Mouse (Mus musculus): ENCODE results near the gene Gm20458. TPM values are rescaled to one million over a fixed set of nuclear protein-coding genes. Genes with fewer than 3 reads are reported as not detected.

Gm20458 gene
- total and polyA plus RNA-seq, 2 experiments: 0.46 to 14.2 TPM

DNA sequence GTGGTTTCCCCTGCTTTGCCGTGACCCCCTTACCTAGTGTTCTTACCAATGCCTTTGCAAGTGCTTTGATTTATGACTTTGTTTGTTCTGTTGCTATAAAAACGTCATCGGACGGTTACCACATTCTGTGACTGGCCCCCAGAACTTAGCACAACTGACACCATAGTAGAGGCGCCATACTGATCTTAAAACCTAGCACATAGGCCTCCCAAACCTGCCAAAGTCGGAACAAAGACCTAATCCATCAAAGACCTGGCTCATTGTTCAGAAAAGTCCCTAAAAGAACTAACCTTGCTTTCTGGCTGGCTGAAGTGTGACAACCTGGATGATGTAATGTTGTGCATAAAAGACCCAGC is 58.4 kb downstream of the Gm20458 start:
- WGBS: 83% methylated on average over 6 of the region's 6 CpGs
- no peaks in the 10 kb centered on the region for H3K27me3 ChIP-seq (ENCODE audit: control insufficient read depth, insufficient read depth, low read length)
- H3K9ac ChIP-seq (ENCODE audit: low read depth, low read length): no peak overlapping the region

DNA sequence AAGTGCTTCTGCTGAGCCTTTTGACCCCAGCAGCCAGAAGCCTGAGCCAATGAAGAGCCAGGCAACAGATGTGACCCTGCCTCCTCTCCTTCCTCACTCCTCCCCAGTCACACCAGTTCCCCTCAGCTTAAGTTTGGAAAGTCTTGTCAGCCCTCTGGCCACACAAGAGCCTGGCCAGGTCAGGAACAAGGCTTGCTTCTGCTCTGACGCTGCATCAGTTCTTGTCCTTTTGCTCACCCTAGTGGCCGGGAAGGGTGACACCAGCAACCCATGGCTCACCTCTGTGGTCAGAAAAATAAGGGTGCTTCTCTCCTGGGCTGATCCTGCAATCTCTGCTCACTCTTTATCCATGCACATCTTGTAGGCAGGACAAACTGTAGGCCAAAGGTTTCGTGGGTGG is 60.0 kb downstream of the Gm20458 start:
- 3% methylated on average over 3 of the region's 3 CpGs for WGBS
- Histone ChIP-seq H3K79me2 (ENCODE audit: control insufficient read depth, insufficient read depth, low read length) (no peaks in the 10 kb centered on the region), H3K9ac (ENCODE audit: low read depth, low read length) (no peak overlapping the region), H3K4me3 (ENCODE audit: insufficient read depth, low read depth, low read length) (no peak overlapping the region), H3K36me3 (ENCODE audit: control insufficient read depth, insufficient read depth, low read length) (no peaks in the 10 kb centered on the region), H3K27me3 (ENCODE audit: control insufficient read depth, insufficient read depth, low read length) (no peaks in the 10 kb centered on the region), H3K27ac (replicated peaks; ENCODE audit: insufficient read depth, low read depth, low read length) (no peak overlapping the region), H3K4me1 (ENCODE audit: control insufficient read depth, insufficient read depth, low read length) (no peaks in the 10 kb centered on the region)
- peak; percentile 94 for TF ChIP-seq CTCF (IDR thresholded peaks at IDR 0.05; ENCODE audit: low read depth, low read length)
- TF ChIP-seq POLR2A (IDR thresholded peaks at IDR 0.05; ENCODE audit: extremely low read depth, insufficient read depth, low read length): no peak
- DNase-seq (ENCODE audit: extremely low read depth, low read depth, low spot score): peak; percentile 67

More for the DNA sequence above, 58.4 kb downstream of the Gm20458 start:
- H3K27ac ChIP-seq (replicated peaks; ENCODE audit: insufficient read depth, low read depth, low read length): no peak overlapping the region
- no peak for DNase-seq (ENCODE audit: extremely low read depth, low read depth, low spot score)
- H3K36me3 ChIP-seq (ENCODE audit: control insufficient read depth, insufficient read depth, low read length): no peaks in the 10 kb centered on the region
- TF ChIP-seq POLR2A (IDR thresholded peaks at IDR 0.05; ENCODE audit: extremely low read depth, insufficient read depth, low read length) (no peak), CTCF (IDR thresholded peaks at IDR 0.05; ENCODE audit: low read depth, low read length) (no peak)
- no peaks in the 10 kb centered on the region for H3K4me1 ChIP-seq (ENCODE audit: control insufficient read depth, insufficient read depth, low read length)
- no peak overlapping the region for H3K4me3 ChIP-seq (ENCODE audit: insufficient read depth, low read depth, low read length)
- no peaks in the 10 kb centered on the region for H3K79me2 ChIP-seq (ENCODE audit: control insufficient read depth, insufficient read depth, low read length)

DNA sequence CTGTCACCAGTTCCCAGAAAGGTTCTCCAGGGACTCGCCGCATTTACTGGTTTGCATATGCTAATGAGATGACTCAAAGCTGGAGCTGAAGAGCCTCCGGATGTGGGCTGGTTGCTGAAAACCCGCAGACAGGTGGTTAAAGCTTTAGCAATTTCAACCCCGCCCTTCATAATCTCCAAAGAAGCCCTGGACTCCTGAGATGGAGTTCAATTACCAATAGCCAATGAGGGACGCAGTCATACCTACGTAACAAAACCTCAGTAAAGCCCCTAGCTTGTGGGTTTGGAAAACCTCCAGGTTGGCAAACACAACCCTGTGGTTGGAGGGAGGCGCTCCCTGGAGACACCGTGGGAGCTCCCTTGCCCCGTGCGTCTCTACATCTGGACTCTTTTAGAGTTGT is 61.1 kb downstream of the Gm20458 start:
- Histone ChIP-seq H3K27me3 (ENCODE audit: control insufficient read depth, insufficient read depth, low read length) (no peaks in the 10 kb centered on the region), H3K79me2 (ENCODE audit: control insufficient read depth, insufficient read depth, low read length) (no peaks in the 10 kb centered on the region), H3K27ac (replicated peaks; ENCODE audit: insufficient read depth, low read depth, low read length) (no peak overlapping the region), H3K4me1 (ENCODE audit: control insufficient read depth, insufficient read depth, low read length) (no peaks in the 10 kb centered on the region), H3K4me3 (ENCODE audit: insufficient read depth, low read depth, low read length) (no peak overlapping the region), H3K9ac (ENCODE audit: low read depth, low read length) (no peak overlapping the region), H3K36me3 (ENCODE audit: control insufficient read depth, insufficient read depth, low read length) (no peaks in the 10 kb centered on the region)
- DNase-seq (ENCODE audit: extremely low read depth, low read depth, low spot score): no peak
- TF ChIP-seq CTCF (IDR thresholded peaks at IDR 0.05; ENCODE audit: low read depth, low read length) (no peak), POLR2A (IDR thresholded peaks at IDR 0.05; ENCODE audit: extremely low read depth, insufficient read depth, low read length) (no peak)
- WGBS: 10% methylated on average over 11 of the region's 11 CpGs

DNA sequence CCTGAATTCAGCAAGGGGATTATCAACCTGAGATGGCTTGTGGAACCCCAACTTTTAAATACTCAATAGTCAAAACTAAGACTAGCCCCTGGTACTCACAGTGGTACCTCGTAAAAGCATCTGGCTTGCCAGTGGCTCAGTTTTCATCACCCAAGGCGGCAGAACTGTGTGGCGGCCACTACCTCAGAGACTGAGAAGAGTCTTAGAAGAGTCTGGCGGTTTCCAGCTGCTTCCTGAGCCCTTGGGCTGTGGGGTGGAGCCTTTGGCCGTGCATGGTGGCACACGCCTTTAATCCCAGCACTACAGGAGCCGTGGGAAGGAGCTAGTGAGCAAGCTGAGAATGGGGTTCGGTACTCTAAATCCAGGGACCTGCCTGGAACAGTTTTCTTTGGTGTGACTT is 61.5 kb downstream of the Gm20458 start:
- H3K9ac ChIP-seq (ENCODE audit: low read depth, low read length): no peak overlapping the region
- TF ChIP-seq CTCF (IDR thresholded peaks at IDR 0.05; ENCODE audit: low read depth, low read length) (no peak), POLR2A (IDR thresholded peaks at IDR 0.05; ENCODE audit: extremely low read depth, insufficient read depth, low read length) (no peak)
- no peak for DNase-seq (ENCODE audit: extremely low read depth, low read depth, low spot score)
- H3K27ac ChIP-seq (replicated peaks; ENCODE audit: insufficient read depth, low read depth, low read length): no peak overlapping the region
- H3K27me3 ChIP-seq (ENCODE audit: control insufficient read depth, insufficient read depth, low read length): no peaks in the 10 kb centered on the region
- no peaks in the 10 kb centered on the region for H3K4me1 ChIP-seq (ENCODE audit: control insufficient read depth, insufficient read depth, low read length)
- no peaks in the 10 kb centered on the region for H3K79me2 ChIP-seq (ENCODE audit: control insufficient read depth, insufficient read depth, low read length)
- H3K36me3 ChIP-seq (ENCODE audit: control insufficient read depth, insufficient read depth, low read length): no peaks in the 10 kb centered on the region
- H3K4me3 ChIP-seq (ENCODE audit: insufficient read depth, low read depth, low read length): no peak overlapping the region
- 42% methylated on average over 8 of the region's 8 CpGs for WGBS

DNA sequence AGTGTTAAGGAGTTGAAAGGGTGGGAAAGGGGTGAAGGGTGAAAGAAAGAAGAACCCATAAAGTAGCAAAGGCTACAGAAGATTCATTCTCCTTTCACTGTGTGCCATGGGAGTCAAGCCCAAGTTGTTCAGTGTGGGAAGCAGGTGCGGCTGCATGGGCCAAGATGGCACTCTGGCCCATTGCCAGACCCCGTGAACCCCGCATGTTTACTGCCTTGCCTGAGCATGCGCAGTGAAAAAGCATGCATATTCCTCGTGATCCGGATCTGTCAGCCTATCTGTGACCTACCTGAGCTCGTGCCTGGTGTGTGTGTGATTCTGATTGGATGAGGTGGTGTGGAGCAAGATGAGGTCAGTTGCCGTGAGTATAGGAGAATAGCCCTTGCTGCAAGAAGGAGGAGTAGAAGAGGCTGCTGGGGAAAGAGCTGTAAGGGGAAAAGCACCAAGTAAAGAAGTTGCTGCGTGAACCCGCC is 62.6 kb downstream of the Gm20458 start:
- no peaks in the 10 kb centered on the region for H3K36me3 ChIP-seq (ENCODE audit: control insufficient read depth, insufficient read depth, low read length)
- peak overlapping the region; percentile 32 for H3K4me3 ChIP-seq (ENCODE audit: insufficient read depth, low read depth, low read length)
- peak; percentile 50 for DNase-seq (ENCODE audit: extremely low read depth, low read depth, low spot score)
- H3K9ac ChIP-seq (ENCODE audit: low read depth, low read length): peak overlapping the region; percentile 49; the same call in 1 of the 2 replicates
- peak overlapping the region; percentile 49 for H3K27ac ChIP-seq (replicated peaks; ENCODE audit: insufficient read depth, low read depth, low read length)
- no peaks in the 10 kb centered on the region for H3K27me3 ChIP-seq (ENCODE audit: control insufficient read depth, insufficient read depth, low read length)
- no peak for TF ChIP-seq POLR2A (IDR thresholded peaks at IDR 0.05; ENCODE audit: extremely low read depth, insufficient read depth, low read length)
- no peaks in the 10 kb centered on the region for H3K79me2 ChIP-seq (ENCODE audit: control insufficient read depth, insufficient read depth, low read length)
- 61% methylated on average over 10 of the region's 10 CpGs for WGBS
- no peaks in the 10 kb centered on the region for H3K4me1 ChIP-seq (ENCODE audit: control insufficient read depth, insufficient read depth, low read length)

DNA sequence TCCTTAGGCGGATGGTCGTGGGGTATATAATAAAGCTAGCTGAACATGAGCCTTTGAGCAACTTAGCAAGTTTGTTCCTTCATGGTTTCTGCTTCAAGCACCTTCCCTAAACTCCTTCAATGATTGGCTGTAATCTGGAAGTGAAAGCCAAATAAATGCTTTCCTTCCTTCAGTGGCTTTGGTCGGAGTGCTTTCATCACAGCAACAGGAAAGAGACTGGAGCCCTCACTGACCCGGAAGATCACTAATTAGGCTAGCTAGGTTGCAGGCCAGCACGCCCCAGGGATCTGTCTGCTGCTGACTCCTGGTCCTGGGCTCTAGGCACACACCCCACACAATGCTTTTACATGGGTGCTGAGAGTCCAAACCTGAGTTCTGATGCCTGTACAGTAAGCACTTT is 67.8 kb downstream of the Gm20458 start:
- TF ChIP-seq CTCF (IDR thresholded peaks at IDR 0.05; ENCODE audit: low read depth, low read length) (no peak), POLR2A (IDR thresholded peaks at IDR 0.05; ENCODE audit: extremely low read depth, insufficient read depth, low read length) (no peak)
- Histone ChIP-seq H3K27me3 (ENCODE audit: control insufficient read depth, insufficient read depth, low read length) (no peaks in the 10 kb centered on the region), H3K36me3 (ENCODE audit: control insufficient read depth, insufficient read depth, low read length) (no peaks in the 10 kb centered on the region), H3K79me2 (ENCODE audit: control insufficient read depth, insufficient read depth, low read length) (no peaks in the 10 kb centered on the region), H3K4me3 (ENCODE audit: insufficient read depth, low read depth, low read length) (no peak overlapping the region), H3K9ac (ENCODE audit: low read depth, low read length) (no peak overlapping the region), H3K4me1 (ENCODE audit: control insufficient read depth, insufficient read depth, low read length) (no peaks in the 10 kb centered on the region), H3K27ac (replicated peaks; ENCODE audit: insufficient read depth, low read depth, low read length) (no peak overlapping the region)
- 58% methylated on average over 5 of the region's 5 CpGs for WGBS
- no peak for DNase-seq (ENCODE audit: extremely low read depth, low read depth, low spot score)
